Mouse (Mus musculus) gonadal fat pad, adult 2 months (tissue): Measurements from ENCODE around the gene Gpr161. TPM values are rescaled to one million over a fixed set of nuclear protein-coding genes. Genes with fewer than 3 reads are reported as not detected.

Experiments used
- polyA plus RNA-seq: library from polyadenylated mRNA; depleted of rRNA; stranded (reverse); fragments of >200 nt; gene quantifications from 2 replicates; pipeline ENCODE4 v1.2.3, GENCODE M21; 2012; rRNA removed

Gpr161 gene
- polyA plus RNA-seq, 1 experiment: 3.0 TPM

Other genes with a start within 250 kb of the Gpr161 start
- 0.24 and 0.58 TPM in 2 replicates for gene Tbx19, start 135.0 kb upstream of the Gpr161 start, polyA plus RNA-seq
- 82.2 and 86.2 TPM in 2 replicates for gene Sft2d2, start 101.4 kb upstream of the Gpr161 start, polyA plus RNA-seq
- gene Tiprl, start 58.8 kb upstream of the Gpr161 start, polyA plus RNA-seq: 21.8 and 23.8 TPM in 2 replicates
- 23.4 and 27.6 TPM in 2 replicates for gene Dcaf6, start 164.7 kb downstream of the Gpr161 start, polyA plus RNA-seq
- 131 and 160 TPM in 2 replicates for gene Mpc2, start 164.8 kb downstream of the Gpr161 start, polyA plus RNA-seq
- gene Adcy10, start 189.4 kb downstream of the Gpr161 start, polyA plus RNA-seq: 1.1 and 1.2 TPM in 2 replicates